Mouse (Mus musculus) adrenal gland, postnatal 4 days (tissue): ENCODE results near the gene Psenen. TPM values are rescaled to one million over a fixed set of nuclear protein-coding genes. Genes with fewer than 3 reads are reported as not detected.

Experiments
- DNase-seq, 2 experiments: peaks; one replicate each; pipeline ENCODE4 v3.0.0; 2021 to 2022; ENCODE audit warnings: low spot score in 2 of 2, mixed read lengths in 2 of 2
- long read RNA-seq, 2 experiments: library from polyadenylated mRNA; stranded (forward); transcript quantifications; one replicate each; pipeline ENCODE4 v2.0.0; 2021
- total RNA-seq, 2 experiments: library from RNA; stranded (reverse); gene quantifications; 2 replicates each; pipeline ENCODE4 v1.2.3; 2021

Gene Psenen
- total RNA-seq = 100 to 1,000 TPM; 125 to 131 TPM
- long read RNA-seq, experiment 1, transcript Psenen-203 (3 exons, 669 nt) = minor isoform, 15 of 99 reads
- long read RNA-seq, experiment 1, transcript Psenen-201 (4 exons, 708 nt) = major isoform, 69 of 99 reads
- long read RNA-seq, experiment 1, partial matches to known transcripts = 1 of 99 reads
- long read RNA-seq, experiment 1, other reads (novel, unspliced or antisense) = 10 of 99 reads
- long read RNA-seq, experiment 2, transcript Psenen-201 (4 exons, 708 nt) = major isoform, 51 of 72 reads
- long read RNA-seq, experiment 2, transcript Psenen-203 (3 exons, 669 nt) = minor isoform, 15 of 72 reads
- long read RNA-seq, experiment 2, partial matches to known transcripts = 2 of 72 reads
- long read RNA-seq, experiment 2, other reads (novel, unspliced or antisense) = 4 of 72 reads

DNA sequence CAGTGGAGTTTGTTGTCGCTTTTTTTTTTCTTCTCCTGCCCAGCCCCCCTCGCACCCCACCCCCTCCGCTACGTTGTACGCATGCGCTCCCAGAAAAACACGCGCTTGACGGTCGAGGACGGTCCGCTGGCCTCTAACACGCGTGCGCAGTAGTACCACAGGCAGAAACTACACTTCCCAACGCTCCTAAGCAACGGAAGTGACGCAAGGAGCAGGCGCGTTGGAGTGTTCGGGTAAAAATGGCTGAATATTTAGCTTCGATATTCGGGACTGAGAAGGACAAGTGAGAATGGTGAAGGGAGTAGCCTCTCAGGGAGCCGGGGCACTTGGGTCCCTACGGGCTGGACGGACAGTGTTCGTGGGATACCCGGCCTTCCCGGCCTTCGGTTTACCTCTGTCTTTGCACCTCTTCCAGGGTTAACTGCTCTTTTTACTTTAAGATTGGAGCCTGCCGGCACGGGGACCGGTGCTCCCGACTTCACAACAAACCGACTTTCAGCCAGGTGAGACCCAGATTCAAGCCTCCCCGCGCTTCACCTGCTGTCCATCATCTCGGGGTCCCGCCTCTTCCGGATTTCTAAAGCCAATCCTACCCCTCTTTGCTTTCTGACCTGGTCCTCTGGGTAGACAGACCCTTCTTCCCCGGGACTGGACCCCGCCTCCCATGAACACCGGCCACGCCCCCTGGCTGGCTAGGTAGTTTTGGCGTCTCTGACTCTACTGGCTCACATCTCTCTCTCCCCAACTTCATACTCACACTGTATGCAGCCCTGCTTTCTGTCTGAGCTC lies at the start of gene Psenen, which contains the start of the genes U2af1l4 and Gm49396:
TSS of gene Psenen (minus strand) at position 511 of the 789 bp plus-strand sequence.
TSS of gene U2af1l4 (plus strand) at position 185 of the 789 bp plus-strand sequence.
TSS of gene Gm49396 (plus strand) at position 228 of the 789 bp plus-strand sequence.
- DNase-seq = peak; percentile 75 to 95

DNA sequence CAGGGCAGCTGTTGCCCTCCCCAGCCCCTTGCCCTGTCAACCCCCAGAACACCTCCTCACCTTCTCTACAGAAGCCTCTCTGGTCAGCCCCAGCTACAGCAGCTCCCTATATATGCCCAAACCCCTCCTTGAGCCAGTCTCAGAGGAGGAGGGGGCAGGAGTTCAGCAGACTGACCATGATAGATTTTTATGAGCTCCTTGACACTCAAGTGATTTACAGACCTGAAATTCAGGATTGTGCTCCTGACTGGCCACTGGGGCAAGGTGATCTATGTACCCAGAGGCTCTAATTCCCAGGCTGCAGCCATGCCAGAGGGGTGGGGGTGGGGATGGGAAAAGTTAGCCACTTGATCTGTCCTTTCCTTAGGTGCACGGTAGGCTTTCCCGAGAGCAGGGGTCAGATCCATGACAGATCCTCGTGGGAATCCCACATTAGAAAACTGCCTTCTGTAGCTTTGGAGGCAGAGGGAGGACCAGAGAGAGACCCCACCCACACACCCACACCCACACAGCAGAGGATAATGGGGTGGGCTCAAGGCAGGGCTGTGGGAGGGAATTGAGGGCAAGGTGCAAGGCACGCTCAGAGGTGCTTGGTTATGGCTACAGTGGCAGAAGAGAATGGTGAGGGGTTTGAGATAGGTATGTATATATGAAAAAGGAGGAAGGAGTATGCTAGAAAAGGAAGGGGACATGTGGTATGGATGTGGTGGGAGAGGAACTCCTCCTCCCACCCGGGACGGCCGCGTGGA lies 49.4 kb upstream of the Psenen start, which contains the start of gene Upk1a:
TSS of gene Upk1a (minus strand) at position 194 of the 749 bp plus-strand sequence.
- no peak for DNase-seq

DNA sequence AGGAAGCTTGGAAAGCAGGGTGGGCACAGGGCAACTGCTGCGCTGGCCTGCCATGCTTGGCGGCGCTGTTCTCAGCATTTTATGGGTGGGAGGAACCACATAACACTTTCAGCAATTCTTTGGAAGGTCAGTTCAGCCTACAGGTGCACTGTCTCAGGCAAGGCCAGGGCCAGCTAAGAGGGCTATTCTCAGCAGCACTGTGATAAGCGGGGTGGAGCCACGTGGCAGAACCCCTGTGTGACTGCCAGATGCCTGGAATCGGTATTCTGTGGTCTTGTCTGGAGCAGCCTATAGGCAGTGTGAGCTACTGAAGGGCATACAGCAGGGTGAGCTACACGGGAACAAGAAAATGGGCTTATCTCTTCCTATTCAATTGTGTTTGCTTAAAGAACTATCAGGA lies 46.6 kb upstream of the Psenen start:
- no peak for DNase-seq

DNA sequence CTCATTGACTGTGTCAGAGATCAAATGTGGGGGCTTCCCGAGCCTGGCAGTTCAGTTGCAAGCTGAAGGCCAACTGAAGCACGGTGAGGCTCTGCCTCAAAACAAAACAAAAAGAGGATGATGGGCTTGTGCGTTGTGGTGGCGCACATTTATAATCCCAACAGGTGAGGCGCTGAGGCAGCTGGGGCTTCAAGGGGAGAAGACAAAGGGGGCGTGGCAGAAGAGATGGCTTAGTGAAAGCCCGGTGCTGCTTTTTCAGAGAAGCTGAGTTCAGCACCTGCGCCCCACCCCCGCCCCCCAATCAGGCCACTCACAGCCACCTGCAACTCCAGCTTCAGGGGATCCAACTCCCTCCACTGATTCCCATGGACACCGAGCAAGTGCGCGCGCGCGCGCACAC lies 45.0 kb upstream of the Psenen start:
- DNase-seq = no peak

DNA sequence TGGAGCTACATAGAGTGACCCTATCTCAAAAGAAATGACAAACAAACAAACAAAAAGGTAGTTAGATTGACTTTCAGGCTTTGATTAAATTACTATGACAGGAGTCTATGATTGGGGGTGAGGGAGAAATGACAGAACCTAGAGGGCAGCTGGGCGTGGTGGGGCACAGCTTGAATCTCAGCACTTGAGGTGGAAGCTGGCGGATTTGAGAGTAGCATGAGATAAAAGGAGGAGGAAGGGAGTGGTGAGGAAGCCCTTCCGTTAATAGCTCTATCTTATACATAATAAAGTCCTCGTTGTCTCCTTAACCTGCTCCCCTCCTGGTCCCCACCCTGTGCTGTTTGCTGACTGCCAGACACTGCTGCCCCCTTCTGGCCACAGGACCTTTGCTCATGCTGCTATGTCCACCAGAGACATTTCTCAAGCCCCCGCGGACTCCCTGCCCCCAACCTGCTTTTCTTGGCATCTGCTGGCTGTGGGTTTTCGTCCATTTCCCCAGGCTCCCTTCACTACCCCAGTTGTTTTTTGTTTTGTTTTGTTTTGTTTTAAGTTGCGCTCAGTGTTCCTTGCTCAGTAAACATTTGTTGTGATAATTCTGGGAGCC lies 44.4 kb upstream of the Psenen start:
- DNase-seq = no peak

DNA sequence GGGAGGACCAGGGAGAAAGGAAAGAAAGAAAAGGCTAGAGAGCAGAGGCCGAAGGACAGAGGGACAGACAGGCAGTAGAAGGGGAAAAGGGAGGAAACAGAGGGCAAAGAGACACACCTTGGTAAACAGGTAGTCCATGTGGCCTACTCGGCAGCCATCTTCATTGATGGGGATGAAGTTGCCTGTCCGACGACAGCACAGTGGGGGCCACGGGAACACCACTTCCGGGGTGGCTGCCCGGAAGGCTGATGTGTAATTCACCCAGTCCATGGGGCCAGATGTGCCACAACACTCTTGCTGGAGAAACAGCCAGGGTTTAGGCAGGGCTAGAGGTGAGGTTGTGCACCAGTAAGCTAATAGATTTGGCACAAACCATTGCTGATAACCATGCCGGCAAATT lies 41.5 kb upstream of the Psenen start:
- DNase-seq = no peak

DNA sequence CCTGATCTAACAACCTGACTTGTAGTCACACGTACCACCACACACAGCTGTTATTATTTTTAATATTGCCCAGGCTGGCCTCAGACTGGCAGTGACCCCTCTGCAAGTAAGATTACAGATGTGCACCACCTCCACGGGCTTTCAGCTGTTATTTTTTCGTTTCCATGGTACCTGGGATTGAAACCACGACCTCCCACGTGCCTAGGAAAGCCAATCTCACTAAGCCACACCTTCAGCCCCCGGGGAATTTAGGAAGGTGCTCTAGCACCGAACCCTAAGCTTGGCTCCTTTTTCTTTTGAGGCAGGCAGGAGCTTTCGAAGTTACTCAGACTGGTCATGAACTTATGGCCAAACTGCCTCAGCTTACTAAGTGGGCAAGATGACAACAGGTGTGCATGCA lies 41.0 kb upstream of the Psenen start:
- no peak for DNase-seq

DNA sequence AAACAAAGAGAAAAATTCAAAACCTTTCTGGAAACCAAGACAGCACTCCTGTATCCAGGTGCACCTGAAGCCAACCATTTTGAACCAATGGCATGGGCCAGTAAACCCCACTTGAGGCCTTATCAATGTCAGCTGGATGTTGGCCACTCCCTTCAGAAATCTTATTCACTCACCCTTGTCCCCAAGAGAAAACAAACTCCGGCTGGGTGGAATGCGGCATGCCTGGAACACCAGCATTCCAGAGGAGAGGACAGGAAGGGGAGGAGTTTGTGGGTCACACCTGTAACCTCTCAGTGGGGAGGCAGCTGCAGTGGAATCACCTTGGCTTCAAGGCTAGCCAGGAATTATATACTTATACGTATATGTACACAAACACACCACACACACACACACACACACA lies 39.2 kb upstream of the Psenen start:
- DNase-seq = no peak

DNA sequence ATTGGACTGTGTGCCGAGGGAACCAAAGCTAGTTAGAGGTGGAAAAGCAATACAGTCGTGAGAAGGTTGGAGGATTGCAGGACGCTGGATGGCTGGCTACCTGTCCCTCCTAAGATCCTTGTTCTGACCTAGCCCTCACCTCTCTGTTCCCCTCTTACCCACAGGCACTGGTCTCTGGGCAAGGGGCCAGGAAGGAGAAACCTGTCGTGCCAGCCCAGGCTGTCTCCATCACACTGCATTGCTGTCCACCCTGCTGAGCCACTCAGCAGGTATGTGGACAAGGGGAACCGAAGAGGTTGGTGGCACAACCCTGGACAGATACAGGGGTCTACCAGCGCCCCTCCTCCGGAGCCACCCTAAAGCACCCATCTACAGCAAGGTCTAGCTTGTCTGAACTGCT lies 37.2 kb upstream of the Psenen start:
- no peak for DNase-seq

DNA sequence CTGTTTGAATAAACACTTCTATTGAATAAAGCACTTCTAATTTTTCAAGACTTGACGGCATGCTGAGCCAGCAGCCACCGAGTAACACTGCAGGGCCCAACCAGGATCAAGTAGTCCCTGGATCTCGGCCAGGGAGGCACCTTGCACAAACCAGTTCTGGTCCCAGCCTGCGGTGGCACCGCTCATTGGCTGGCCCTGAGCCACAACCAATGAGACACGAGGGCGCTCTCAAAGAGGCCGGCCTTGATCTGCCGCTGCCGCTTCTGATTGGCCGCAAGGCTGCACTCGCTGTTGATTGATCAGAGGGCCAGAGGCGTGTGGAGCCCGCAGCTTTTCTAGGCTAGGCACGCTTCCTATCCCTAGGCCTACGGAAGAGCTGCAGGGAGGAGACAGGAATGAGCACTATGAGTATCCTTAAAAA lies 36.5 kb upstream of the Psenen start:
- DNase-seq = peak; percentile 70 to 80

DNA sequence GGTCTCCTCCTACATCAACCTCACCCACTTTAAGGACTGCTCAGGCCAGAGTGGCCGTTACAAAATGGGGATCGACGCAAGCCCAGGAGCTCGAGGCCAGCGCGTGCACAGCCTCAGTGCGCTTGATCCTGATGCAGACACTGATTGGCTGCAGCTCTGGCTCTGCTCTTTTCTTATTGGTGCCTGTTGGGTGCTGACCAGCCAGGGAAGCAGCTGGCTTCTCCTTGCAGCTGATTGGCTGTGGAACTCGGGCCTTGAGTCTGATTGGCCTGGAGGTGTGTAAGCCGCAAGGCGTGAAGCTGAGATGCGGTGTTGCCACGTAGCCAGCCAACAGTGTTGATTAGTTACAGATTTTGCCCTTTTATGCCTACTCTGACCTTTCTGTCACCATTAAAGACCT lies 35.4 kb upstream of the Psenen start, which contains the start of gene Zbtb32:
TSS of gene Zbtb32 (minus strand) at position 124 of the 400 bp plus-strand sequence.
- DNase-seq = no peak

DNA sequence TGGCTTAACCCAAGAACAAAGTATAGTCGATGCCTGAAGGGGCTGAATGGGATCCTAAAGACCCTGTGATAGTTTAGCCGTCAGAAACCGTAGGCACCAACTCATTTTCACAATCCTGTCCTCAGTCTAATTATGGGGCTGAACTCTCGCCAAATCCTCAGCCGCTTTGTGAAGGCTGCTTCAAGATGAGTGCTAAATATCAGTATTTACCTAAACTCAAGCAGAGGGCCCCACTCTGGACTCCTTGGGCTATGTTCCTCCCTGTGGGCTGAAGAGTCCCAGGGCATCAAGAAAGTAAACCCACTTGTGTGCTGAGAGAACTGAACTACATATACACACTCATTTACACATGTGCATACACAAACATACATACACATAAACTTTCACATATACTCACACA lies 33.4 kb upstream of the Psenen start:
- DNase-seq = no peak

DNA sequence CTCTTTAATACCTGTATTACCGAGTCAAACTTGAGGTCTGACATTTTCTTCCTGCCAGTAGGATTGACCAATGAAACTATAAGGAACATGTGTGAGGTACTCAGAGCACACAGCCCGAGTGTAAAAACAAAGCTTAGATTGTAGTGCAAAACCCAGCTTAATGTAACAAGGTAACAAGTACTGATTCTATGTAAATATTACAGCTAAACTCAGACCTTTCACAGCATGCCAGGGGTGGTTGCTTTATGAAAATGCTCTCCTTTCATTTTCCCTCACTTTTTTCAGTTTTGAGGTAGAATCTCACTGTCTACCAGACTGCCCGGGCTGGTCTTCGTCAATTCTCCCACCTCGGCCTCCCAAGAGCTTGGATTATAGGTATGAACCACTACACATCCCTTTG lies 32.7 kb upstream of the Psenen start:
- DNase-seq = no peak

DNA sequence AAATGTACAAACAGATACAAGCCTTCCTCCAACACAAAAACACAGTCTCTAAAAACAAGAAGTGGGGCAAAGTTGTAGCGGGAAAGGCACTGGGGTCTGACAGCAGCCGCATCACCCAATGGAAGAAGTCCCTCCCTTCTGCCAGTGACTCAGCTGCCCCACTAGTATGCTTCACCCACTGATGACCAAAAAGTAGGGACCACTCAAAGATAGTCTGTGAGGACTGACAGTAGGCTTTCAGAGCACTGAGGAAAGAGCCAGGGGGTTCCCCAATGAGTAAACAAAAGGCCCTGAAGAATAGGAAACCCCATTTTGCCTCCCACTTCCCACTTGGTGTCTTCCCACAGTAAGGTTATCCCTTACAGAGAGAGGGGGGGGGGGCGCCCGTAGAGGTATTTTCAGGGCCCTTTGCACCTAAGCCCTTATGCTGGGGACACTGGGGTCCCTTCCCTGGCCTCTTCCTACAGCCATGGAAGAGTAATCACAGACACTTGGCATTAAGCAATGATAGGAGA lies 31.1 kb upstream of the Psenen start:
- no peak for DNase-seq

DNA sequence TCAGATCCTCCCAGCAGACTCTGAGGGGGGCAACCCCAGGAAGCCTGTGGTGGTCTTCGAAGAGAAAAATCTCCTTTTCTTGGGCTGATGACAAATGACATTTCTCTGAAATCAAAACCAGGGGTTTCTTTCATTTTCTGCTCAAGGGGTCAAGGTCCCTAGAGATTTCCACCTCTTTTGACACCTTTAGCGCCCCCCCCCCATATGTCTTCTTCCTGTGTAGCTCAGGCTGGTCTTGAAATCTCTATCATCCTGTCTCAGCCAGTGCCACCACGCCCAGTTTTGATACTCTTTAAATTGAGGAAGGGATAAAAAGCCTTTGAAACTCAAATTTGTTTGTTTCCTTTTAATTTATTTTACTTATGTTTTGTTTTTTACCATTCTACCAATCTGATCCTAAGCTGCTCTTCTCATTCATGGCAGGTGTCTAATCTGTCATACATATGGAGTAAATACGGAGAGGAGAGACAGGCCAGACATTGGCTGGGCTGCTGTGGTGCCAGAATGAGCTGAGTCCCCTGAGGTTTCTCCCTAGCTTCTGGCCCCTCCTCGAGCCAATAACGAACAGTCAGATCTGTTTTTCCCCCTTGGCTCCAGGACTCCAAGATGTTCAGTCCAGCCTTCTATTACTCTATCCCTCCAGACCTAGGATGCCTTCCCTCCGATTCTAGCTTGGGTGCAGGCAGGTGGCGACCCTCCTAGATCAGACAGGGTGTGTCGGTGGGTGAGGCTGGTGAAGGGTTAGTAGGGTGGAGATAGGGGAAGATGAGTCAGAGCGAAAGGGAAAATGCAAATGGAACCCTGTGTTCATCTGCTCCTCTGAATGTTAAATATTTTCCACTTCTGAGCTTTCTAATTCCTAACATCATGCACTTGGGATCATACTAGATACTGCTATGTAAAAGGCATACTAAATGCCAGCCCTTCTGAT lies 30.4 kb upstream of the Psenen start:
- no peak for DNase-seq

DNA sequence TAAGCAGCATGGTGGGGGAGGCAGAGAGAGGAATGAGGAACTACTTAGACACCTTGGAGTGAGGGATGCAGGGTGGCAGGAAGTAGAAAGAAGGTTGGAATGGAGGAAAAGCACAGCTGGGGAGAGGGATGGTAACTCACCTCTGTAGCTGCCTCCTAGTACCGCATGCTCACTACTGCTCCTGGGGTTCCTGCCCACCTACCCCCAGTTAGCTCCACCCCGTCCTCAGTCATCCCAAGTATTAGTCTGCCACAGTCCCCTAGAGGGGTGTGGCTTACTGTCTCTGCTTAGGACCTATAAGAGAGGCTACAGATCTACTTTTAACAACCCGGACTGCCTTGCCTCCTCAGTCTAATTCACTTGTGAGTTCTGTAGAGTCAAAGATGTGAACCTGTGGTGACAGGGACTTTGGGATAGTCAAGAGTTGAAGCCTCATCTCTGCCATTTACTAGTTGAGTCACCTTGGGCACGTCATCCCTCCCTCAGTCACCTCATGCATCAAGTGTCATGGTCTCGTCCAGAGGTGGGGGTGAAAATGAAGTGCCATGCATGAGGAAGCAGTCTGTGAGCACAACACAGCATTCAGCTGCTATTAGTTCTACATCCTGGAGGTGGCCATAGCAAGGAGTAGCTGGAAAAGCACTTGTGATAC lies 29.5 kb upstream of the Psenen start:
- DNase-seq = no peak

DNA sequence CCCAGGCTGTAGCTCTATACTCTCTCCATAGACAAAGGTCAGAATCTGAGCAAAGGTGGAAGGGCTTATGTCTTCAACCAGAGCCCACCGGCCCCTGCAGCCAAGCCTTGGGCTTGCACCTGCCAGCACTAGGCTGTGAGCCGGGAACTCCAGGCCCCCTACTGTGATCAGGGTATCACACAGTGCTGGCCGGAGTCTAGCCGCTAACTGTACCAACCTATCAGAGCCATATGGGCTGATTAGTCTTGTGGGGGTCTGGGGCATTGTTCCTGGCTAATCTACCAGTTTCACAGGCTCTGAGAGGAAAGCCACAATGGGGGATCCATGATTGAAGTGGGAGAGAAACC lies 28.2 kb upstream of the Psenen start:
- DNase-seq = no peak

DNA sequence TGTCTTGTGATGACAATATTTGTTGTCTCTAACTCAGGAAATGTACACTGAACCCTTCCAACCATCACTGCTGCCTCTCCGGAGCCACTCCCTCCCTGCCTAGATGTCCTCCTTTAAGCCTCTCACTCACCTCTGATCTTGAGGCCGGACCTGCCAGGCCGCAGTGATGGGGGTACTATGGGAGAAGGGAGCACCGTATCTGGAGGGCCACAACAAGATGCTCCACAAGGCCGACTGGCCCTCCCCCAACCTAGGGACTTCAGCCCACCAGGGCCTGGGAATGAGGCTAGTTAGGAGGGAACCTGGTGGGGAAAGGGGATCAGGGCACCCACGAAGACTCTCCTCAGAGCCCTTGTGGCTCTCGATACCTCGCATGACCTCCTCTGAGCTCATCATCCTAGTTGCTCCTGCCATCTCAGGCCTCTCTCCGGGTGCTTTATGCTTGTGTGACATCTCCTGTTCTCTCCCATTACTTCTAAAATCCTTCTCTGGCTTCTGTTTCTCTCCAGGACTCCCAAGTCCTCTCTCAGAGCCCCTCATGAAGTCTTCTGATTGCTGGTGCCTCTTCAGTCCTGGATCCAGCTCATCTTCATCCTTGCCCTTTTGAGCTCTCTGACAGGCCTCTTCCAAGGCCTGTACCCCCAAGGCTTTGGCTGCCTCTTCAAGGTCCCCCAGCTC lies 27.6 kb upstream of the Psenen start:
- DNase-seq = no peak
